Mouse (Mus musculus) liver, postnatal 0 days (tissue): Measurements from ENCODE around the gene Gm20388.

Source experiments
- CTCF ChIP-seq: sonication (generic); IDR thresholded peaks from 2 replicates; pipeline ENCODE4 v1.5.1; 2016; ENCODE audit warnings: antibody characterized with exemption, low read depth
- EP300 ChIP-seq: IDR thresholded peaks from 2 replicates; pipeline ENCODE4 v1.6.1; 2016; ENCODE audit warnings: antibody characterized with exemption, low read depth, mild to moderate bottlenecking

- peak; percentile 85 for TF ChIP-seq CTCF
- peak; percentile 47; the same call in 1 of the 2 replicates for TF ChIP-seq EP300
Measured at GRCm38 (mm10) chr8:120363552-120364071, 453.0 kb downstream of the Gm20388 start.
